Mouse (Mus musculus) embryonic facial prominence, embryonic 12.5 days (tissue): ENCODE data around the gene Olfr1049. TPM values are rescaled to one million over a fixed set of nuclear protein-coding genes. Genes with fewer than 3 reads are reported as not detected.
"Not testable (repeated sequence)": the region's sequence is repeated elsewhere in the genome, so short reads cannot be mapped to it uniquely, and the experiment has no call there.

ENCODE experiments used
- ATAC-seq: fragments of 200-750 bp; cut with Nextera tagmentation; 2 replicates; pipeline ENCODE4 v1.8.0; 2017; ENCODE audit not compliant: insufficient number of reproducible peaks, insufficient read depth, low FRiP score, low TSS enrichment
- H3K27ac ChIP-seq: fragments of 300-500 bp; sonication (generic); 2 replicates; pipeline ENCODE4 v1.5.1; 2016; ENCODE audit warnings: mild to moderate bottlenecking
- H3K27me3 ChIP-seq: fragments of 300-500 bp; sonication (generic); 2 replicates; pipeline ENCODE4 v1.6.1; 2016; ENCODE audit warnings: mild to moderate bottlenecking, moderate library complexity
- H3K36me3 ChIP-seq: fragments of 300-500 bp; sonication (generic); 2 replicates; pipeline ENCODE4 v1.6.1; 2016; ENCODE audit warnings: mild to moderate bottlenecking
- H3K4me1 ChIP-seq: fragments of 300-500 bp; sonication (generic); 2 replicates; pipeline ENCODE4 v1.6.1; 2016
- H3K4me2 ChIP-seq: fragments of 300-500 bp; sonication (generic); replicated peaks from 2 replicates; pipeline ENCODE4 v1.6.1; 2016; ENCODE audit warnings: mild to moderate bottlenecking, moderate library complexity
- H3K4me3 ChIP-seq: fragments of 300-500 bp; sonication (generic); 2 replicates; pipeline ENCODE4 v1.5.1; 2016; ENCODE audit warnings: mild to moderate bottlenecking
- H3K9ac ChIP-seq: fragments of 300-500 bp; sonication (generic); 2 replicates; pipeline ENCODE4 v1.6.1; 2016; ENCODE audit warnings: mild to moderate bottlenecking, moderate library complexity
- H3K9me3 ChIP-seq: fragments of 300-500 bp; sonication (generic); 2 replicates; pipeline ENCODE4 v1.6.1; 2016; ENCODE audit warnings: mild to moderate bottlenecking, moderate library complexity
- WGBS: fragments of 180-500 bp; shearing (Covaris S2); methylation state at CpG from one replicate; pipeline ENCODE4 v1.1.7; 2016; 5-methylcytosine and 5-hydroxymethylcytosine counted together
- polyA plus RNA-seq: library from polyadenylated mRNA; unstranded; fragments of >200 nt; fragmentation: Nextera tagmentation; extraction: Ambion mirVana; gene quantifications from 2 replicates; pipeline ENCODE4 v1.2.1, GENCODE M21; 2016

Gene Olfr1049
- not detected in 2 replicates for polyA plus RNA-seq

- H3K4me2 ChIP-seq, H3K9me3 ChIP-seq, H3K4me1 ChIP-seq, H3K4me3 ChIP-seq, H3K27me3 ChIP-seq, H3K36me3 ChIP-seq, H3K9ac ChIP-seq, ATAC-seq, H3K27ac ChIP-seq: not testable (repeated sequence)
Observed at GRCm38 (mm10) chr2:86258228-86258627, at the start of gene Olfr1049. TSS of gene Olfr1049 (minus strand) at chr2:86258328.

- ATAC-seq = no peak
- no peak within 1 kb of the TSS for H3K9ac ChIP-seq
- no peaks in the 10 kb centered on the region for H3K9me3 ChIP-seq
Observed at GRCm38 (mm10) chr2:86292155-86292554, 34.0 kb upstream of the Olfr1049 start, which contains the start of gene Olfr1052. TSS of gene Olfr1052 (plus strand) at chr2:86292455.

GRCm38 (mm10) chr2:86278988-86279387, 20.9 kb upstream of the Olfr1049 start, which contains the start of gene Olfr1051:
TSS of gene Olfr1051 (minus strand) at chr2:86279088.
- H3K9me3 ChIP-seq, H3K27me3 ChIP-seq, H3K9ac ChIP-seq, H3K27ac ChIP-seq, H3K36me3 ChIP-seq, ATAC-seq, H3K4me1 ChIP-seq, H3K4me3 ChIP-seq, H3K4me2 ChIP-seq: not testable (repeated sequence)

More at GRCm38 (mm10) chr2:86292155-86292554, 34.0 kb upstream of the Olfr1049 start, which contains the start of gene Olfr1052:
- Histone ChIP-seq H3K36me3 (no peaks in the 10 kb centered on the region), H3K4me2 (no peak within 1 kb of the TSS), H3K4me1 (no peaks in the 10 kb centered on the region), H3K4me3 (no peak within 1 kb of the TSS), H3K27ac (no peak within 1 kb of the TSS), H3K27me3 (no peaks in the 10 kb centered on the region)

GRCm38 (mm10) chr2:86240189-86240588, 17.9 kb downstream of the Olfr1049 start, which contains the start of gene Olfr1048:
TSS of gene Olfr1048 (minus strand) at chr2:86240289.
- no peaks in the 10 kb centered on the region for H3K4me1 ChIP-seq
- H3K27ac ChIP-seq = no peak within 1 kb of the TSS
- no peak within 1 kb of the TSS for H3K4me3 ChIP-seq
- H3K36me3 ChIP-seq = no peaks in the 10 kb centered on the region
- no peaks in the 10 kb centered on the region for H3K27me3 ChIP-seq
- ATAC-seq = no peak
- H3K9ac ChIP-seq = no peak within 1 kb of the TSS
- H3K4me2 ChIP-seq = no peak within 1 kb of the TSS
- no peaks in the 10 kb centered on the region for H3K9me3 ChIP-seq

GRCm38 (mm10) chr2:86231301-86231700, 26.8 kb downstream of the Olfr1049 start, which contains the start of gene Olfr1047:
TSS of gene Olfr1047 (minus strand) at chr2:86231401.
- no peaks in the 10 kb centered on the region for H3K27me3 ChIP-seq
- no peak for ATAC-seq
- no peaks in the 10 kb centered on the region for H3K36me3 ChIP-seq
- 83% methylated on average over 1 of the region's 1 CpGs for WGBS
- H3K9me3 ChIP-seq = no peaks in the 10 kb centered on the region
- H3K4me2 ChIP-seq = no peak within 1 kb of the TSS
- no peaks in the 10 kb centered on the region for H3K4me1 ChIP-seq
- no peak within 1 kb of the TSS for H3K27ac ChIP-seq
- H3K4me3 ChIP-seq = no peak within 1 kb of the TSS
- no peak within 1 kb of the TSS for H3K9ac ChIP-seq

- no peak within 1 kb of the TSS for H3K4me2 ChIP-seq
- H3K27ac ChIP-seq = no peak within 1 kb of the TSS
- ATAC-seq = no peak
- no peaks in the 10 kb centered on the region for H3K36me3 ChIP-seq
- no peak within 1 kb of the TSS for H3K9ac ChIP-seq
- no peaks in the 10 kb centered on the region for H3K27me3 ChIP-seq
- H3K4me3 ChIP-seq = no peak within 1 kb of the TSS
- H3K9me3 ChIP-seq = no peaks in the 10 kb centered on the region
- 75% methylated on average over 2 of the region's 2 CpGs for whole genome bisulfite sequencing
- no peaks in the 10 kb centered on the region for H3K4me1 ChIP-seq
Observed at GRCm38 (mm10) chr2:86219214-86219613, 38.9 kb downstream of the Olfr1049 start, which contains the start of gene Olfr1046. TSS of gene Olfr1046 (minus strand) at chr2:86219314.

Other genes starting within 250 kb of the Olfr1049 start
- gene Olfr1033, start 237.7 kb downstream of the Olfr1049 start, polyA plus RNA-seq = 0.78 TPM in 1 of 2 replicates, not detected in the other
- not detected in 2 replicates for gene Olfr1034, start 212.5 kb downstream of the Olfr1049 start, polyA plus RNA-seq
- gene Olfr1036, start 184.3 kb downstream of the Olfr1049 start, polyA plus RNA-seq = not detected in 2 replicates
- gene Olfr1037, start 170.9 kb downstream of the Olfr1049 start, polyA plus RNA-seq = not detected in 2 replicates
- gene Olfr1039, start 122.4 kb downstream of the Olfr1049 start, polyA plus RNA-seq = not detected in 2 replicates
- not detected in 2 replicates for gene Olfr1040, start 111.6 kb downstream of the Olfr1049 start, polyA plus RNA-seq
- not detected in 2 replicates for gene Olfr1042, start 96.5 kb downstream of the Olfr1049 start, polyA plus RNA-seq
- not detected in 2 replicates for gene Olfr1043, start 90.8 kb downstream of the Olfr1049 start, polyA plus RNA-seq
- not detected in 2 replicates for gene Olfr1044, start 80.5 kb downstream of the Olfr1049 start, polyA plus RNA-seq
- not detected in 2 replicates for gene Olfr52, start 72.6 kb downstream of the Olfr1049 start, polyA plus RNA-seq
- not detected in 2 replicates for gene Olfr1045, start 55.3 kb downstream of the Olfr1049 start, polyA plus RNA-seq
- gene Olfr1046, start 39.0 kb downstream of the Olfr1049 start, polyA plus RNA-seq = not detected in 2 replicates
- not detected in 2 replicates for gene Olfr1047, start 26.9 kb downstream of the Olfr1049 start, polyA plus RNA-seq
- not detected in 2 replicates for gene Olfr1048, start 18.0 kb downstream of the Olfr1049 start, polyA plus RNA-seq
- not detected in 2 replicates for gene Olfr1051, start 20.8 kb upstream of the Olfr1049 start, polyA plus RNA-seq
- gene Olfr1052, start 34.1 kb upstream of the Olfr1049 start, polyA plus RNA-seq = not detected in 2 replicates
- gene Olfr1053, start 57.0 kb upstream of the Olfr1049 start, polyA plus RNA-seq = not detected in 2 replicates
- gene Olfr1054, start 77.1 kb upstream of the Olfr1049 start, polyA plus RNA-seq = not detected in 2 replicates
- not detected in 2 replicates for gene Olfr1055, start 92.0 kb upstream of the Olfr1049 start, polyA plus RNA-seq
- gene Olfr1056, start 104.1 kb upstream of the Olfr1049 start, polyA plus RNA-seq = not detected in 2 replicates
- gene Olfr1057, start 120.1 kb upstream of the Olfr1049 start, polyA plus RNA-seq = not detected in 2 replicates
- not detected in 2 replicates for gene Olfr1058, start 130.2 kb upstream of the Olfr1049 start, polyA plus RNA-seq
- not detected in 2 replicates for gene Olfr1061, start 155.7 kb upstream of the Olfr1049 start, polyA plus RNA-seq
- gene Olfr1062, start 168.4 kb upstream of the Olfr1049 start, polyA plus RNA-seq = not detected in 2 replicates
- gene Olfr1065, start 192.3 kb upstream of the Olfr1049 start, polyA plus RNA-seq = not detected in 2 replicates
- gene Olfr1066, start 197.9 kb upstream of the Olfr1049 start, polyA plus RNA-seq = not detected in 2 replicates
- not detected in 2 replicates for gene Olfr228, start 229.1 kb upstream of the Olfr1049 start, polyA plus RNA-seq